Mouse (Mus musculus): Measurements from ENCODE around the gene Sumo1.

Sumo1 gene

DNA sequence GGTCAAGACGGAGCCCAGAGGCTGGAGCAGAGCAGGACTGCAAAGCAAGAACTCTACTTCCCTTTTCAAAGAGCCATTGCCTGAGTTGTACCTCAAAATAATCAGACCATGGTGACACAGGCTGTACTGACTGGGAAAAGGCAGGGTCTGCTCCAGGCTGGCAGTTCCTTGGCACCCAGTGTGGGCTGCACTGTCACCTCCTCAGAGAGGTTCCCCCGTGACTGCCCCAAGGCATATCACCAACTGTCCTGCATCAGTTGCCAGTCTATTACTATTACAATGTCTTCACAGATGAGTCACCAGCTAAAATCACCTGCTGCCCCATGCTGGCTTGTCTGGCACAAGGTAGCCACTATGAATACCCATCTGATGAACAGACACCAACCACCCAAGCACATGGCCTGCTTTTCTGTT is 77.0 kb downstream of the Sumo1 start:
- DNase-seq (ENCODE audit: low read depth, low spot score) = no peak

DNA sequence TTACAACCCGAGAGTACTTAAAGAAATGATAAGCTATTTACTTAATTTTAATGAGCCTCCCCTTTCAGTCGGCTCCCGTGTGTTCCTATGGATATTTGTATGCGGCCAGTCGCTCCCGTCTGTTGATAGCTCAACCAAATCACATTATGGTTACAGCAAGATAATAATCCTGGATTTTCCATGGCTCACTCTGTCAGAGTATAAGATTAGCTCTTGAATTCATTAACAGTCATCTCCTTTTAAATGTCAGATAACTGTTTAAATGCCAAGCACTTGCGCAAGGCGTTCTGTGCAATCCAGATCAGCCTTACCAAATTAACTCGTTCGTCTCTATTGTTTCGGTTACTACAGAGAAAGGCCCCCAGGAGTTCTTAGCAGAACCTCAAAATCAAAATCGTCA is 77.8 kb downstream of the Sumo1 start:
- no peak for DNase-seq (ENCODE audit: low read depth, low spot score)

DNA sequence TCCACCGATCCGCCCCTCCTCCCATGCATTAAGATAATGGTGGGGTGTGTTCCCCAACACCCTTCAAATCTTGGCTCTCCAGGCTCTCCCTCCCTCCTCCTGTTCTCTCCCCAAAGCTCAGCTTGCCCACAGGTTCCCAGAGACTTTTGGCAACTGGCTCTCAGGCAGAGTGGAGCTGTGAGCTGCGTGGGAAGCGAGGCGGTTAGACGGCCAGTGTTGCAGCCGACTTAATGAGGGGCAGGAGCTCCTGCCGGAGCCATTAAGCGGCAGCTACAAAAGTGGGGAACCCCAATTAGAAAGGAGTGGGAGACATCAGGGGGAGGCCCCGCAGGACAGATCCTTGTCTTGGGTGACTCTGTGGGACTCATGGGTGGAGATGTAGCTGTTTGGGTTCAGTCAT is 78.3 kb downstream of the Sumo1 start:
- no peak for DNase-seq (ENCODE audit: low read depth, low spot score)

GRCm38 (mm10) chr1:59589271-59589670 is 81.4 kb downstream of the Sumo1 start:
- no peak for DNase-seq (ENCODE audit: low read depth, low spot score)

DNA sequence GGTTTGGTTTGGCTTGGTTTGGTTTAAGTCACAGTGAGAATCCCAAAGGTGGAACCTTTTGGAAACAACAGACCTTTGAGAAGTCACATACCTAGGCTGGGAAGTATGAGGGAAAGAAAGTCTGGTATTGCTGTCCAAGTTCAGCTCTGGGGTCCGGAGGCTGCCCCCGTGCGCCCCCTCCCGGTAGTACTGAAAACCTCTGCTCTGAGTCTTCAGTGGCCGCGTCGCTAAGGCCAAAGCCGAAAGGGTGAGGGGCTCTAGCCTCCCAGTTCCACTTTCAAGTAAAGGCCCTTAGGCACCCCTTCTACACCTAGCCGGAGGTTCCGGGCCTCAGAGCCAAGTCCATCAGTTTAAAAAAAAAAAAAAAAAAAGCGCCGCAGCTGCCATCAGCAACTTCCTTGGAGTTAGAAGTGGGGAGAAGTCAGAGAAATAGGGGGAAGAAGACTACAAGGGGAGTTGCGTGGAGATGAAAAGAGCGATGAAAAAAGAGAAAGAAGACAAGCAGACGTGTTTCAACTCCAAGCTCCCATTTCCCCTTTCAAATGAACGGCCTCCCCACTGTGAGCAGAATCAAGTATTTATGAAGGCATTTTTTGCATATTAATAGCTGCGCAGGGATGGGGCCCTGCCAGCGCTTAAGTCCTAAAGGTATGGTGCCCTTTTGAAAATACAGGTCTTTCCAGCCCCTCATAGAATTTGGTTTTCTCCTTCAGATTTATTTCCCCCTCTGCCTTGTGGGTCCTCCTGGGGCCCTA is 85.8 kb downstream of the Sumo1 start:
- DNase-seq (ENCODE audit: low read depth, low spot score) = peak; percentile 72

- no peak for DNase-seq (ENCODE audit: low read depth, low spot score)
These were observed 89.8 kb downstream of the Sumo1 start for GRCm38 (mm10) chr1:59580880-59581279.

- no peak for DNase-seq (ENCODE audit: low read depth, low spot score)
These were observed 90.4 kb downstream of the Sumo1 start for GRCm38 (mm10) chr1:59580131-59580751.

- no peak for DNase-seq (ENCODE audit: low read depth, low spot score)
These were observed 91.3 kb downstream of the Sumo1 start for GRCm38 (mm10) chr1:59579327-59579726.

DNA sequence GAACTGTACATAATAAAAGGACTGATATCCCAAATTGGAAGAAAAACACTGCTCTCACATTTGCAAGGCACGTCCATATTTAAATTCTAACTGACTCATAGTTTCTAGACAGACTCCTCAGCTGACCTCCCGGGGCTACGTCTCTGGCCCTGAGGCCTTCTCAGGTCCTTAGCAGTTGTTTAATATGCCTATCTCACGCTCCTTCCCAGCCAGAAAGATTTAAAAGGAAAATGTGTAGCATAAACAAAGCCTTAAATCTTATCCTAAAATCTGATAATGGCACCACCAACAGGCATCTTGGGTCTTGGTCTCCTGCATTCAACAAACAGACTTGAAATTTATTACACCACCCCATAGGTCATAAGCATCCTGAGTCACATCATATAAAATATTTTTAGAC is 91.9 kb downstream of the Sumo1 start:
- DNase-seq (ENCODE audit: low read depth, low spot score) = no peak

DNA sequence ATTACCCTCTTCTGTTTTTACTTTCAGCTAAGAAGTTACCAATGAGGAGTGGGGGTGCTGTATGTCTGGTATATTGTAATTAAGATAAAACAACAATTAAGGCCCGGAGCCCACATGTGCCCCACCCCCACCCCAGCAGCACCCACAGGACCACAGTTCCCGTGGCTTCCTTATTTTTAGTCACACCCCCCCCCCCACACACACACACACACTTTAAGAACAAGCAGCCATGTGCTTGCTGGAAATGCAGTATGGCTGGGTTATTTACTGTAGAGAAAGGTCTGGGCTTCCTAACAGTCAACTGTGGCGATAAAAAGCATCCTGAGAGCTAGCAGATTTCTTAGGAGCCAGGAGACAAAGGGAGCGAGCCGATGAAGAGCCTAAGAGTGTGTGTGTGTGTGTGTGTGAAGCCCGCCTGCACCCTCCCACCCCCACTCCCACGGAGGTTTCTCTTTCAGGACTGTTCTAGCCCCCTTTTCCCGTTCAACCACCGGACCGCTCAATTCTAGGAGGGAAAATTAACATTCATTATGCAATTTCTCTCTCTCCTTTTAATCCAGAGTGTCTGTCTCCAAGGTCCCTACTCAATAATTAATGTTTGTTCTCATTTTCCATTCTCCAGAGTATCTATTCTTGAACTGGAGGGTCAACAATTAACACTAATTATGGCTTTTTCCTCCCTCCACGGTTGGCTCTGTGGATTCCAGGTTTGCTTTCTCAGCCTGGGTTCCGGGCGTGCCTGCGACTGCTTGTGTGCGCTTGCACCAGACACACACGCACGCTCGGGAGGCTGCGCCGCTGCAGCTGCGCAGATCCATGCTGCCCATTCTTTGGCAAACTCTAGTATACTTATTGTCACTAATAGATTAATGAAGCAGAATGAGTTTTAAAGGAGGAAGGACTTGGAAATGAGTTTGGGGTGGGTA is 96.1 kb downstream of the Sumo1 start:
- no peak for DNase-seq (ENCODE audit: low read depth, low spot score)

DNA sequence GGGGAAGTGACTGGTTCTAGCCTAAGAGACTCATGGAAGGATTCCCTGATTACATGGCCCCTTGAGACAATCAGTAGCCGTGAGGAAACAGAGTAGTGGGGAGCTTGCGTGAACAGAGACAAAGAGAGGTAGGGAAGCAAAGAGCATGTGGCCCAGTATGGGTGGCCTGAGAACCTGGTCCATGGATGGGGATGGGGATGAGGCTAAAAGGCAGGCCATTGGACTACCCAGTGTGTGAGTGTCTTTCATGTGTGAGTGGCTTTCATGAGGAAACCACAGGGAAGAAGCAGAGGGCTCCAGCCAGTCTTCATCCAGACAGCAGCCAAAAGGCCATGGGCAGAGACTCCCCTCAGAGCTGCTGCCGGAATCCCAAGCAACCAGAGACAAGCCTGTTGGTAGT is 96.8 kb downstream of the Sumo1 start:
- no peak for DNase-seq (ENCODE audit: low read depth, low spot score)

DNA sequence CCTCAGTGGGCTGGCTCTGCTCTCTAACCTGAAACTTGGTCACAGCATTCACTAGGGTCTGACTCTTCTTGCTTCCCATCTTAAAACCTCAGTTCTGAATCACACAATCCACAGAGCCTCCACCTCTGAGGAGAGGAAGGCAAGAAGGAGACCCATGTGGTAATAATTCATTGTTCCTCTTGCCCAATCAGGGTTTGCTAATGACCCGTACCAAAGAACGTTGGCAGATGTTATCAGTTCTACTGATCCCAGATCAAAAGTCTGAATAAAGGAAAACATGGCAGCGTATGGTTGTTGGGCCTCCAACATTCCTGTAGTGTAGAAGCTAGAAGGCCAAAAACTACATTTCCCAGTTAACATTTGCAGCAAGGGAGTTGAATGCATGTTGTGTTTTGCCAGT is 99.1 kb downstream of the Sumo1 start:
- DNase-seq (ENCODE audit: low read depth, low spot score) = no peak

DNA sequence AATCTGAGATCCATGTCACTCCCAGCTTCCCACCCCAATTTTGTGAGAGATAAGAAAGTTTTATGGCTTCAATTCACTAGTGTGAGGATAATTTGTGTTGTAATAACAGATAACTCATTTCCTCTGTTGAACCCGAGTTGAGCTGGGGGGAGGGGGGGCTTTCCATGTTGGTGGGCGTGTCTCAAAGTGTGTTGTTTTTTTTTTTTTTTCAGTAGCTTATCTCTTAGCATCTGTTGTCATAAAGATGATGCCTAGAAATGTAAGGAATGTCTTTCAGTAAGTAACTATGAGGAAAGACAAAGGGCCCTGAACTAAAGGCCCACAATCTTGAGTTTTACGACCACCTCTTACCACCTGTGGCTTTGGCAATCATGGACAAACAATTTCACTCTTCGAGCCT is 99.9 kb downstream of the Sumo1 start:
- DNase-seq (ENCODE audit: low read depth, low spot score) = no peak

- no peak for DNase-seq (ENCODE audit: low read depth, low spot score)
These were observed 101.3 kb downstream of the Sumo1 start for GRCm38 (mm10) chr1:59569301-59569700.

DNA sequence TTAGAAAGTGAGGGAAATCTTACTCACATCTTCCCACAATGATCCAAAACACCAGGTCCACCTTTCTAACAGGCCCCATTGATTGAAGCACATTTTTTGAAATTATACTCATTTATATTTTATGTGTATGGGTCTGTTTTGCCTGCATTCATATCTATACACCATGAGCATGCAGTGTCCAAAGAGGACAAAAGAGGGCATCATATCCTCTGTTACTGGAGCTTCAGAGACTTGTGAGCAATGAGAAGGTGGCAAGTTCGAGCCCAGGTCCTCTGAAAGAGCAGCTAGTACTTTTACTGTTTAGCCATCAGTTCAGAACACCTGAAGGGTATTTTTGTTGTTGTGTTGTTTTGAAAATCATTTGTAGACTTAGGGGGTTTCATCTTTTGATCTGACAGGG is 102.4 kb downstream of the Sumo1 start:
- DNase-seq (ENCODE audit: low read depth, low spot score) = no peak

DNA sequence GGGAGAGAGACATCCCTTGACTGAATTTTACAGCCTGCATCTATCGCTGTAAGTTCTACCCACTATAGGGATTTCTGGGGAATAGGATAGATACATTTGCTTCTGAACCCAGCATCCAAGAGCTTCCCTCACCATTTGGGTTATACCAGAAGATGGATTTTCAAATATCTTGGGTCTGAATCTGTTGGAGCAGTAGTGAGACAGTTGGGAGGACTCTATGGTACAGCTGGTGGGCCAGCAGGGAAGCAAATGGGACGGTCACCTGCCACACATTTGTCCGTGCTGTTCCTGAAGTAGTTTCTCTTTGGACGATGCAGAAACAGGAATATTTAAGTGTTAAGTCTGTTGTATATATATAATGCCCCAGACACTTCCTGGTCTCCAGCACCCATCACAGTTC is 103.1 kb downstream of the Sumo1 start:
- no peak for DNase-seq (ENCODE audit: low read depth, low spot score)

GRCm38 (mm10) chr1:59566926-59567325 is 103.7 kb downstream of the Sumo1 start:
- DNase-seq (ENCODE audit: low read depth, low spot score) = no peak

- no peak for DNase-seq (ENCODE audit: low read depth, low spot score)
These were observed 104.4 kb downstream of the Sumo1 start for GRCm38 (mm10) chr1:59566281-59566680.

GRCm38 (mm10) chr1:59565804-59566203 is 104.8 kb downstream of the Sumo1 start:
- no peak for DNase-seq (ENCODE audit: low read depth, low spot score)

DNA sequence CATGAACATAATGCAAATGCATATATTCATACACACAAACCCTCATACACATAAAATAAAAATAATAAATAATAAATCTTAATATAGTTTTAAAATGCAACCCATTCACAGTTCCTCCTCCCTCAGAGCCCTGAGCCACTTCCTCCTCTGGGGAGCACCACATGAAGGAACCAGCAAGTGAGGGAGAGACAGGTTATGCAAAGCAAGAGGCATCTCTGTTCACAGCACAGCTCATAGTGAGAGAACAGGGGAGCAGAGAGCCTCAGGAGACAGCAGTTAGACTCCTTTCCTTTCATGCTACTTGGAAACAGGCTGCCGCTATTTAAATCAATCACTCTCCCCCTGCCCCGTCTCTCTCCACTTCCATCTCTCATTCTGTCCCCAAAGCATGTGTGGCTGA is 107.1 kb downstream of the Sumo1 start:
- no peak for DNase-seq (ENCODE audit: low read depth, low spot score)

DNA sequence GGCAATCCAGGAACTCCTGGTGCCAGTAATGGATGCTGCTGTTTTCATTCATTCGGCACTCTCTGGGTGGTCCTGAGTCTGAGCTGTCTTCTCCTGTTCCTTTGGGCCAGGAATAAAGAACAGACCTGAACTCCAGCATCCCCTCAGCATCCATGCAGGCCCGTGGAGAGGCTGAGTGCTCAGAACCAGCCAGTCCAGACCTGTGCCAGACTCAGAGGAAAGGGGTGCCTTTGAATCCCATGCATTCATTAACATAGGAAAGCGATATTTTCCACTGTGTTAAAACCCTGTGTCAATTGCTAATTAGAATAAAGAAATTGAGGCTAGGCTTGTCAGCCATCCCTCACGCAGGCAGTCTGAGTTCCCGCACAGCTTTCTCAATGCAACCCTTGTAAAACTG is 116.9 kb downstream of the Sumo1 start:
- DNase-seq (ENCODE audit: low read depth, low spot score) = no peak

DNA sequence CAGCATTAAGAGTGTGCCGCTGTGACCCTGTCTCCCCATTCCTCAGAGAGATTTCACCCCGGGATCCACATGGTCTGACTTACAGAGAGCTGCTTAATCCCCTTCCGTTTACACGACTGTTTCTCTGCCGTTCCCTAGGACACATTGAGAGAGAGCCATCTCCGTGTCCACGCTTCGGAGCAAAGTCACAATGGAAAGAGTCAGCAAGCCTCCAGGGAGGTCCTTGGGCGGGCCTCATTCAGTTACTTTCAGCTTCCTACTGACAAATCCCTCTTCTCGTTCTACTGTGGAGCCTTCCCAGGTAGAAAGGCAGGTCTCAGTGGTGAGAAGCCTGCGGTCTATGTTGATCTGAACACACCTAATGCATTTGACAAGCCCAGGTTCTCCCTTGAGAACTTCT is 119.6 kb downstream of the Sumo1 start:
- no peak for DNase-seq (ENCODE audit: low read depth, low spot score)
